Mouse (Mus musculus) midbrain, embryonic 12.5 days (tissue): ENCODE measurements around the gene Ccdc24. TPM values are rescaled to one million over a fixed set of nuclear protein-coding genes. Genes with fewer than 3 reads are reported as not detected.
A peak's percentile ranks its signal among the peaks of the same experiment; 100 is the strongest.

Experiments
- ATAC-seq: fragments of 200-750 bp; cut with Nextera tagmentation; 2 replicates; pipeline ENCODE4 v1.8.0; 2017; ENCODE audit warnings: low read depth, moderate TSS enrichment, moderate library complexity; ENCODE audit not compliant: low FRiP score
- H3K27ac ChIP-seq: fragments of 300-500 bp; sonication (generic); replicated peaks from 2 replicates; pipeline ENCODE4 v1.5.1; 2016; ENCODE audit warnings: mild to moderate bottlenecking
- H3K27me3 ChIP-seq: fragments of 300-500 bp; sonication (generic); 2 replicates; pipeline ENCODE4 v1.6.1; 2016; ENCODE audit warnings: mild to moderate bottlenecking
- H3K36me3 ChIP-seq: fragments of 300-500 bp; sonication (generic); 2 replicates; pipeline ENCODE4 v1.6.1; 2016
- H3K4me1 ChIP-seq: fragments of 300-500 bp; sonication (generic); 2 replicates; pipeline ENCODE4 v1.6.1; 2016
- H3K4me2 ChIP-seq: fragments of 300-500 bp; sonication (generic); replicated peaks from 2 replicates; pipeline ENCODE4 v1.6.1; 2016; ENCODE audit warnings: mild to moderate bottlenecking, moderate library complexity
- H3K4me3 ChIP-seq: fragments of 300-500 bp; sonication (generic); 2 replicates; pipeline ENCODE4 v1.5.1; 2016; ENCODE audit warnings: mild to moderate bottlenecking
- H3K9ac ChIP-seq: fragments of 300-500 bp; sonication (generic); replicated peaks from 2 replicates; pipeline ENCODE4 v1.6.1; 2016; ENCODE audit warnings: mild to moderate bottlenecking, moderate library complexity
- H3K9me3 ChIP-seq: fragments of 300-500 bp; sonication (generic); 2 replicates; pipeline ENCODE4 v1.6.1; 2016; ENCODE audit warnings: mild to moderate bottlenecking
- WGBS: fragments of 180-500 bp; shearing (Covaris S2); methylation state at CpG from one replicate; pipeline ENCODE4 v1.1.7; 2016; 5-methylcytosine and 5-hydroxymethylcytosine counted together
- polyA plus RNA-seq: library from polyadenylated mRNA; unstranded; fragments of >200 nt; fragmentation: Nextera tagmentation; extraction: Ambion mirVana; gene quantifications from 2 replicates; pipeline ENCODE4 v1.2.1, GENCODE M21; 2016

Gene Ccdc24
- polyA plus RNA-seq, 1 experiment from 2014 or later, result 2.2 TPM

DNA sequence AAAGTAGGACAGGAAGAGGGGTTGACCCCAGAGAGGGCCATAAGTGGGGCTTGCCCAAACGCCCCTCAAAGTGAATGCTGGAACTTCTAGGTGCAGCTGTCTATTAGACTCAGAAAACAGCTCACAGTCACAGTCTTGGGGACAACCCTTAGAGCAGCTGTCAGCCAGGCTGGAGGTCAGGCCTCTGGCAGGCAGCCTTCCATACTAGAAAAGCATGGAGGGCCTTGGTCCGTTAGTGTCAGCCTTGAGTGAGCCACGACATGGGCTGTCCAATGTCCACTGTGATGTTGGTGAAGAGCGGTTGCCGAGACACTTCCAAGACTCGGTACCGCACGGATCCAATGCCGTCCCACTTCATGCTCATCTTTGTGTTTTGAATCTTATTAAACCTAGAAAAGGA lies 1.3 kb upstream of the Ccdc24 start:
- no peak overlapping the region for H3K4me2 ChIP-seq
- no peak overlapping the region for H3K9ac ChIP-seq
- 0 out of 2 replicates have a peak, but pooled peaks cover 8% of the 10 kb centered on the region for H3K27me3 ChIP-seq
- no peak for ATAC-seq
- H3K27ac ChIP-seq, result no peak overlapping the region
- peaks cover 55% of the 10 kb centered on the region for H3K36me3 ChIP-seq
- no peaks in the 10 kb centered on the region for H3K9me3 ChIP-seq
- H3K4me1 ChIP-seq, result peaks cover 14% of the 10 kb centered on the region
- WGBS, result 88% methylated on average over 9 of the region's 9 CpGs
- no peak overlapping the region for H3K4me3 ChIP-seq

DNA sequence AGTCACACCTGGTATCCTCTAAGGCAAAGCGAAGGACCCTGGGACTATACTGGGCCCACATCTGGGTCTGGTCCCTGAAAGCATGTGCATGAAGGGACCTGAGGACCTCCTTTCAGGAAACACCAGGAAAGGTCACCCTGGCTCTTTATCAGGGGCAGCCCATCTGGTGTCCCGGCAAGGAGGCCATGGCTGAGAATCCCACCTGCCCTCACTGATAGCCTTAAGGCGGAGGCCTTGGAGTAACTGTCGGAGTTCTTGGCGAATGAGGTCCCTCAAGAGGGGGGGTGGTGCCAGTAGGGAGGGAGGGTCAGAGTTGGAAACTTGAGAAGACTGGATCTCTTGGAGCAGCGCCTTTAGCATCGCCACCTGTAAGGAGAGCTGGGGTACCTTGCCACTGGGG lies 570 bp downstream of the Ccdc24 start:
- no peak for ATAC-seq
- Histone ChIP-seq H3K4me2 (no peak overlapping the region), H3K9me3 (no peaks in the 10 kb centered on the region), H3K27me3 (peaks cover 17% of the 10 kb centered on the region), H3K27ac (no peak overlapping the region), H3K4me3 (no peak overlapping the region), H3K4me1 (peaks cover 18% of the 10 kb centered on the region), H3K36me3 (peaks cover 37% of the 10 kb centered on the region), H3K9ac (no peak overlapping the region)
- 67% methylated on average over 7 of the region's 7 CpGs for WGBS

DNA sequence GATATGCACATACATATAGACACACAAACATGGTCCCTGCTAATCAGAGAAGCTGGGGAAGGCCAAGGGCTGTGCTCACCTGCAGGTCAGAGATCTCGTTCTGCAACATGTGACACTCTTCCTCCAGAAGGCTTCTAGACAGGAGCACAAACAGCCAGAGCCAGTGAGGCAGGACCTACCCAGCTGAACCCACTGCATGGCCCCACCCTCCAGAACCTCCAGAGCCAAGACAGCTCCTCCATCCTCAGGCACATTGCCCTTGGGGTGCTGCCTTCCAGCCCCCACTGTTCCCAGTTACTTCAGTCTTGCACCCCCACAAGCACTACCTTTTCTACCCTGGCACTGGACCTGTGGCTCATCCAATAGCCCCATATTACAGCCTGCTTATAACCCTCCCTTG lies 1.9 kb downstream of the Ccdc24 start:
- 61% methylated on average over 1 of the region's 1 CpGs for WGBS
- ATAC-seq, result no peak

DNA sequence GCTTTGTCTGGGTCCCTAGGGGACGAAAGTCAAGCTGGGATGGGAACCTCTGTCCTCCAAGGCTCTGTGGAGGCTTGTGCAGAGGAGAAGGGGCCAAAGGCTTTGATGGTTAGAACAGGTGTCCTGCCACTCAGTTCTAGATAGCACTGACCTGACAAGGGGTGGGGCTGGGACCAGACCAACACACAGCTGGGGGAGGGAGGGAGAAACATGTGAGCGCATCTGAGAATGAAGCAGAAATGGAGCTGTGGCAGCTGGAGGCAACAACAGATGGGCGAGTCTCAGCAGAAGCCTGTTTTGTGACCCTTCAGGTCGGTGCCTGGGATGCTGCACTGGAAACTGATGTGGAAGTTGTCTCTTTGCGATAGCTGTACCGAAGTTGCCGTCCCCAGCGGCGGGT lies 3.0 kb downstream of the Ccdc24 start:
- Histone ChIP-seq H3K9me3 (no peaks in the 10 kb centered on the region), H3K4me2 (no peak overlapping the region), H3K36me3 (peaks cover 12% of the 10 kb centered on the region), H3K4me3 (no peak overlapping the region), H3K9ac (no peak overlapping the region), H3K27ac (no peak overlapping the region), H3K27me3 (peaks cover 17% of the 10 kb centered on the region), H3K4me1 (peaks cover 21% of the 10 kb centered on the region)
- 67% methylated on average over 9 of the region's 9 CpGs for WGBS
- no peak for ATAC-seq

More for the DNA sequence above, 1.9 kb downstream of the Ccdc24 start:
- H3K4me2 ChIP-seq, result no peak overlapping the region
- no peak overlapping the region for H3K9ac ChIP-seq
- H3K27me3 ChIP-seq, result peaks cover 17% of the 10 kb centered on the region
- no peak overlapping the region for H3K27ac ChIP-seq
- no peaks in the 10 kb centered on the region for H3K9me3 ChIP-seq
- H3K4me1 ChIP-seq, result peaks cover 21% of the 10 kb centered on the region
- no peak overlapping the region for H3K4me3 ChIP-seq
- peaks cover 23% of the 10 kb centered on the region for H3K36me3 ChIP-seq

DNA sequence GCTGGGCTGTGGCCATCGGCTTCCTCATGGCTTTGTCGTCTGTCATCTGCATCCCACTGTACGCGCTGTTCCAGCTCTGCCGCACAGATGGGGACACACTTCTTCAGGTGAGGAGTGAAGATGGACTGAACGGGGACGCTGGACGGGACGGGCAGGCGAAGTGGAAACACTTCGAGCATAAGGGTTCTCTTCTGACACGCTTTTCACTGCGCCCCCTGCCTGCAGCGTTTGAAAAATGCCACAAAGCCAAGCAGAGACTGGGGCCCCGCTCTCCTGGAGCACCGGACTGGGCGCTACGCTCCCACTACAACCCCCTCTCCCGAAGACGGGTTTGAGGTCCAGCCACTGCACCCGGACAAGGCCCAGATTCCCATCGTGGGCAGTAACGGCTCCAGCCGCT lies 4.5 kb downstream of the Ccdc24 start:
- ATAC-seq, result no peak
- no peaks in the 10 kb centered on the region for H3K36me3 ChIP-seq
- no peak overlapping the region for H3K27ac ChIP-seq
- H3K4me2 ChIP-seq, result peak overlapping the region; percentile 17
- WGBS, result 13% methylated on average over 24 of the region's 24 CpGs
- peaks cover 22% of the 10 kb centered on the region for H3K4me1 ChIP-seq
- no peaks in the 10 kb centered on the region for H3K9me3 ChIP-seq
- H3K27me3 ChIP-seq, result peaks cover 17% of the 10 kb centered on the region
- no peak overlapping the region for H3K9ac ChIP-seq
- no peak overlapping the region for H3K4me3 ChIP-seq

DNA sequence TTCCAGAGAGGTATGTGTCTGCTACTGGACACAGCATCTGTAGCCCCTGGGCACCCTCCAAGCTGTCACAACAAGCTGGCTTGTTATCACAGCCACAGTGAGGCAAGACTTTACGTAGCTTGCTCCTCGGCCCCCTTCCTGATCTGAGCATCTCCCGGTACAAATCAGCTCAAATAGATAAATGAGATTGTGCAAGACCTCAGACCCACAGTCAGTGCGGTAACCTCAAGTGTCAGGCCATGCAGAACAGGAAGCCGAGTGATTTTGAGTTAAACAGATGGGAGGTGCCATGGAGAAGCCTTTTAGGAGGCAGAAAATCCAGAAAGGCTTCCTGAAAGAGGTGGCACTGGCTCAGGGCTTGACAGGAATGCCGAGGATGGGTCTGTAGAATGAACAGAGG lies 5.4 kb downstream of the Ccdc24 start:
- Histone ChIP-seq H3K4me1 (peaks cover 14% of the 10 kb centered on the region; the same call in 1 of the 2 replicates), H3K4me3 (no peak overlapping the region), H3K4me2 (no peak overlapping the region), H3K27me3 (peaks cover 17% of the 10 kb centered on the region), H3K36me3 (no peaks in the 10 kb centered on the region), H3K9ac (no peak overlapping the region), H3K27ac (no peak overlapping the region), H3K9me3 (no peaks in the 10 kb centered on the region)
- 77% methylated on average over 6 of the region's 6 CpGs for WGBS
- ATAC-seq, result no peak

DNA sequence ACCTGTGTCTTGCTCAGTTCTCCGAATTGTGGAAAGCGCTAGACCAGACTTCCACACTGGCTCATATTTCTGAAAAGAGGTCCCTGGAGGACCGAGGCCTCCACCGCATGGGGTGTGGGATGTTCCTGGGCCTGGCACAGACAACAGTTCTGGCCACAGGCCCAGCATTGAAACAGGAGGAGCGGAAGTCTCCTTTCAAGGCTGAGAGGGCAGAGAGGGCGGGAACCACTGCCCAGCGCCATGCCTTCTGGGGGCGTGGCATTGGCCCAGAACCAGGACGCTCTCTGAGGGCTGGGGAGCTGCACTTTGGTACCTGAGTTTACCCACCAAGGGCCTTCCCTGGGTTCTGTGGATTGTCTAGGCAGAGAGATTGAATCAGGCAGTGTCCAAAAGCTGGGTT lies 6.3 kb downstream of the Ccdc24 start:
- Histone ChIP-seq H3K27ac (no peak overlapping the region), H3K27me3 (peaks cover 17% of the 10 kb centered on the region), H3K9me3 (no peaks in the 10 kb centered on the region), H3K4me1 (peaks cover 9% of the 10 kb centered on the region; the same call in 1 of the 2 replicates), H3K4me3 (no peak overlapping the region), H3K36me3 (no peaks in the 10 kb centered on the region), H3K4me2 (no peak overlapping the region), H3K9ac (no peak overlapping the region)
- WGBS, result 60% methylated on average over 9 of the region's 9 CpGs
- ATAC-seq, result no peak

DNA sequence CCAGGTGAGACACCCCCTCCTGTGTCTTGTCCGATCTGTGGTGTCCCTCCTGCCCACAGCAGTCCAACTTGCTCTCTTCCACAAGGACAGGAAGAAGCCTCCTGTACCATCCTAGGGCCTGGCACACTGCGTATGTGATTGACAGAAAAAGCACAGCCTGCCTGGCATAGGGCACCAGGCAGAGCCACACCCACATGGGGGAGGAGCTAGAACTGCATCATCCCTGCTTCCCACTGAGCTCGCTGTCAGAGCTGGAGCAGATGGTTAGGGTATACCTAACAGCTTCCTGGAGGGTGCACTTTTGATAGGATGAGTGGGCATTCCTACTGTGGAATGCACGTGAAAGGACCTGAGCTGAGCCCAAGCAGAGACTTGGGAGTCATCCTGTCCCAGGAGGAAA lies 9.5 kb downstream of the Ccdc24 start:
- peak; percentile 64; the same call in 1 of the 2 replicates for ATAC-seq
- Histone ChIP-seq H3K36me3 (no peaks in the 10 kb centered on the region), H3K9ac (no peak overlapping the region), H3K4me3 (no peak overlapping the region), H3K4me2 (no peak overlapping the region), H3K4me1 (0 out of 2 replicates have a peak, but pooled peaks cover 5% of the 10 kb centered on the region), H3K27ac (no peak overlapping the region), H3K27me3 (peaks cover 8% of the 10 kb centered on the region), H3K9me3 (no peaks in the 10 kb centered on the region)
- 28% methylated on average over 4 of the region's 4 CpGs for WGBS

DNA sequence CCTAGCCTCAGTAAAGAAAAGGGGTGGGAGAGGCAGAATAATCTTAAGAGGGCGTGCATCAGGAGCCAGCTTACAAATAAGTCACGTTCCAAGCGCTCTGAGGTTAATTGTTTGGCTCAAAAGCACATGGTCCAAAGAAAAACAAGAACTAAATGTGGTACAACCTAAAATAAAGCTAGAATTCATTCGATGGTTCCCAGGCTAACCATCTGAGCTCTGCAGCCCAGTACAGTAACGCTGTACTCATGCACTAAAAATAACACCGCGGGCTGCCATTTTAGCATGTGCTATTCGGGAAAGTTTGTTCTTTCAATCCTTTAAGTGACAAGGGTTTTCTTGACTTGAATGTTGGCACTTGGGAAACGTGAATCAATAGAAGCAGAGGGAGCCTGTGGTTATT lies 11.8 kb downstream of the Ccdc24 start:
- Histone ChIP-seq H3K36me3 (no peaks in the 10 kb centered on the region), H3K9ac (no peak overlapping the region), H3K27ac (no peak overlapping the region), H3K4me2 (no peak overlapping the region), H3K9me3 (no peaks in the 10 kb centered on the region), H3K4me3 (no peak overlapping the region), H3K4me1 (0 out of 2 replicates have a peak, but pooled peaks cover 6% of the 10 kb centered on the region), H3K27me3 (no peaks in the 10 kb centered on the region)
- ATAC-seq, result no peak
- WGBS, result 87% methylated on average over 9 of the region's 9 CpGs

DNA sequence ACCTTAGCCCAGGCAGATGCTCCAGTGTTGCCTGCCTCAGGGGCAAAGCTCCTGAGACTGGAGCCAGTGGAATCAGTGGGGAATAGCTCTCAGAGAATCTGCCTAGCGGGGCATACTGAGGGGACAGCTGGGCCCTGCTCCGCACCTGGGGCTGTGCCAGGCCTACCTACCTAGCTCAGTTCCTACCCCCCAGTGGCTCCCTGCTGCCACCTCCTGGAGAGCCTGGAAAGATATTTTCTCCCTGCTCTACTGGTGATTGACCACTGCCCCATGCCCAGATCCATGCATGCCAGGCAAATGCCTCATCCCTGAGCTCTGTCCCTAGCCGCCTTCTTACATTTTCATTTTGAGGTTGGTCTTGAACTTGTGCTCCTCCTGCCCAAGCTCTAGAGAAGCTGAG lies 13.6 kb downstream of the Ccdc24 start:
- ATAC-seq, result no peak
- WGBS, result 75% methylated on average over 3 of the region's 3 CpGs

DNA sequence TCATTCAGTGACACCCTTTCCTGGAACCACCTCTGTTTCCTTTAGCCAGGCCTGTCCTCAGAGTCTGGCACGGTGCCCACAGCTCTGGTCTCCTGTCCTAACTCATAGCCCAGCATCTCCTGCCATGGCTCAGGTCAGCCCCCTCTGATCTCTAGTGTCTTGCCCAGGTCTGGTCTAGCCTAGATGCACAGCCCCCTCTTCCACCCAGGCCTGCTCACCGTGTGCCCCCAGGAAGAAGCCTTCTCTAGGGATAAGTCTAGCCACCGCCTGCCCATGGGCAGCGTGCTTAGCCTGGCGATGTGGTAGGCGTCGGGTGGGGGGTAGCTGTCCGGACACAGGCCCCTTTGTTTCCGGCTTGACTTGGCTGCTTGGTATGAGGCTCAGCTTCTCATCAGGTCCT lies 17.2 kb downstream of the Ccdc24 start:
- Histone ChIP-seq H3K27me3 (no peaks in the 10 kb centered on the region; the same call in 1 of the 2 replicates), H3K4me3 (no peak overlapping the region), H3K4me1 (peaks cover 10% of the 10 kb centered on the region), H3K4me2 (no peak overlapping the region), H3K27ac (no peak overlapping the region), H3K36me3 (no peaks in the 10 kb centered on the region), H3K9ac (no peak overlapping the region), H3K9me3 (no peaks in the 10 kb centered on the region)
- no peak for ATAC-seq
- 76% methylated on average over 9 of the region's 9 CpGs for WGBS

More for the DNA sequence above, 13.6 kb downstream of the Ccdc24 start:
- Histone ChIP-seq H3K36me3 (no peaks in the 10 kb centered on the region), H3K27ac (no peak overlapping the region), H3K4me3 (no peak overlapping the region), H3K27me3 (no peaks in the 10 kb centered on the region), H3K9me3 (no peaks in the 10 kb centered on the region), H3K4me1 (peaks cover 9% of the 10 kb centered on the region; the same call in 1 of the 2 replicates), H3K9ac (no peak overlapping the region; the same call in 1 of the 2 replicates), H3K4me2 (no peak overlapping the region)

DNA sequence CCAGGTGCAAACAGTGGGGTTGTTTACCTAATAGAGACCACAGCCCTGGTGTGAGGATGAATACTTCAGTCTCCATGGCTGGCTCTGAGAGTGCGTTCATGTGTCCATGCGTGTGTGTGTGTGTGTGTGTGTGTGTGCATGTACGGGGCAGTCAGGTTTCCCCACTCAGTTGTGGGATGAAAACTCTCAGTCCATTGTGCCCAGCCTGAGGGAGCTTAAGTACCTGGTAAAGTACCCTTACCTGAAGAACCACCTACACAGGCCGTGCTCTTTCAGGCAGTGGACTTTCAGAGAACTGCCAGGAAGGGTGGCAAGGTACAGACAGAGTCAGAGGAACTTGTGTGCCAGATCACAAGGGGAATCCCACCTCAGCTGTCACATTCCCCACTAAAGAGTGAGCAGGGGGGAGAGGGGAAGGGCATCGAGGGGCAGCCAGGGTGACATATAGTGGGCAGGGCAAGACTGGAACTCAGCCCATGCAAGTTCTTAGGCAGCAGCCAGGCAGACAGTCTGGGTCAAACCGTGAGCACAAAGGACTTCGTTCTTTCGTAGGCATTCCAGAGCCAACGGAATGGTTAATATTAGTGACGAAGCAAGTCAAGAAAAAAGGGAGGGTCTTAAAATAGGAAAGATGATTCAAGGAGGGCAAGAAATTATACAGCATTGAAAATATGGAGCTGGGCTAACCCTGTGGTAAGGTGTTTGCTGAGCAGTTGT lies 20.0 kb downstream of the Ccdc24 start:
- no peak overlapping the region for H3K4me2 ChIP-seq
- H3K4me3 ChIP-seq, result no peak overlapping the region
- peaks cover 24% of the 10 kb centered on the region for H3K4me1 ChIP-seq
- H3K27ac ChIP-seq, result no peak overlapping the region
- H3K27me3 ChIP-seq, result peaks cover 3% of the 10 kb centered on the region; the same call in 1 of the 2 replicates
- 93% methylated on average over 10 of the region's 10 CpGs for WGBS
- no peak for ATAC-seq
- H3K36me3 ChIP-seq, result no peaks in the 10 kb centered on the region
- no peak overlapping the region for H3K9ac ChIP-seq
- no peaks in the 10 kb centered on the region for H3K9me3 ChIP-seq
